10 mouse cellular contexts compared by ENCODE assay signal in the genomic region with DNA sequence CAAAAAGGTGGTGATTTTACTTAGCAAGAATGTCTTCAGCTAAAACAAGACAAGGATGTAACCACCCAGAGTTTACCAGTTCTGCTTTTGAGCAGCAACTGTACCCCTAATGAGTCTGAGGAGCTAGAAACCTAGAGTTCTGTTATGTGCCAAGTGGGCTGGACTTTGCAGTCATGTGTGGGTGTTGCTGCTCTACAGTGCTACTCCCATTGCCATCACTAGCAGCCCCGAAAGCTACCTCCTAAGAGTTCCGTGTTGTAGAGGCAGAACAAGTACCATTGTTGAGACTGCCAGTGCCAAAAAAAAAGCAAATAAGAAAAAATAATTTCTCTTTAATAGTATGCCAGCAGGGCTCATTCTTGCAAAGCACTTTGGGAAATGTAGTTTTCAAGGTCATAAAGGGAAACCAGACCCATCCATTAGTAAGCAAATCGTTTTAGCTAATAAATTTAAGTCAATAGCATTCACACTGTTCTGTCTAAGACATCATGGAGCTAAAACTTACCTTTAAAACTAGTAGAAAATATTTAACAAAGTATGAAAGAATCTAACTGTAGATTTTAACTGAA. TPM values are rescaled to one million over a fixed set of nuclear protein-coding genes. Genes with fewer than 3 reads are reported as not detected.
DNase-seq lines count a peak whose midpoint lies in the region; ATAC-seq and TF ChIP-seq lines count a peak whose summit lies in the region.
"Had no signal": no experiment of that assay in that cellular context is flagged by ENCODE, and none has a peak within 500 bp of the region (broad histone marks: within the 10 kb centered on the region; RNA-seq: fewer than 3 reads in every experiment).

No protein-coding gene starts in this region.

- TF ChIP-seq EP300 in lung, postnatal 0 days (IDR thresholded peaks at IDR 0.05) = no peak

- DNase-seq in adrenal gland, postnatal 10 days = peak; percentile 35
- no peak for DNase-seq in adrenal gland, adult 18-20 months (ENCODE audit: low spot score in 2 of 2)
- DNase-seq in heart, adult 9 months (ENCODE audit: low spot score in 2 of 2) = peak; percentile 32 to 43
- DNase-seq in heart, postnatal 4 days = no peak
- peak; percentile 22 for DNase-seq in lung, postnatal 0 days (ENCODE audit: low spot score)
- no peak for DNase-seq in lung, postnatal 4 days
- no peak for DNase-seq in midbrain, embryonic 14.5 days
- DNase-seq: right cerebral cortex, postnatal 14 days had no signal

- no peaks in the 10 kb centered on the region for H3K36me3 ChIP-seq in lung, postnatal 0 days (ENCODE audit: insufficient read depth, low read length)
- no peaks in the 10 kb centered on the region for H3K36me3 ChIP-seq in midbrain, embryonic 14.5 days (ENCODE audit: control insufficient read depth, insufficient read depth, low read length)
- H3K36me3 ChIP-seq: neural tube, embryonic 12.5 days had no signal

- H3K9ac ChIP-seq in lung, postnatal 0 days (replicated peaks; ENCODE audit: low read depth) = no peak overlapping the region
- no peak overlapping the region for H3K9ac ChIP-seq in midbrain, embryonic 14.5 days (replicated peaks; ENCODE audit: low read length)
- H3K9ac ChIP-seq: neural tube, embryonic 12.5 days had no signal

- H3K4me1 ChIP-seq in lung, postnatal 0 days (ENCODE audit: insufficient read depth, low read depth, low read length) = no peaks in the 10 kb centered on the region
- H3K4me1 ChIP-seq in midbrain, embryonic 14.5 days (ENCODE audit: control insufficient read depth, insufficient read depth, low read length) = no peaks in the 10 kb centered on the region
- H3K4me1 ChIP-seq: neural tube, embryonic 12.5 days had no signal

- no peaks in the 10 kb centered on the region for H3K27me3 ChIP-seq in lung, postnatal 0 days (replicated peaks; ENCODE audit: insufficient read depth, low read length)
- H3K27me3 ChIP-seq in midbrain, embryonic 14.5 days (ENCODE audit: control insufficient read depth, insufficient read depth, low read length) = no peaks in the 10 kb centered on the region
- H3K27me3 ChIP-seq: neural tube, embryonic 12.5 days had no signal

- H3K9me3 ChIP-seq in lung, postnatal 0 days (ENCODE audit: low read length) = no peaks in the 10 kb centered on the region
- no peaks in the 10 kb centered on the region for H3K9me3 ChIP-seq in midbrain, embryonic 14.5 days (ENCODE audit: control insufficient read depth, low read length)
- H3K9me3 ChIP-seq: neural tube, embryonic 12.5 days had no signal

- 56% methylated on average over 3 of the region's 3 CpGs for WGBS in lung, postnatal 0 days
- 88% methylated on average over 3 of the region's 3 CpGs for WGBS in midbrain, embryonic 14.5 days

- no peak for TF ChIP-seq CTCF in lung, postnatal 0 days (IDR thresholded peaks at IDR 0.05)

- no peak overlapping the region for H3K27ac ChIP-seq in lung, postnatal 0 days (ENCODE audit: low read length)
- no peak overlapping the region for H3K27ac ChIP-seq in midbrain, embryonic 14.5 days (replicated peaks; ENCODE audit: low read depth, low read length)
- H3K27ac ChIP-seq: neural tube, embryonic 12.5 days had no signal

- H3K4me2 ChIP-seq in lung, postnatal 0 days (replicated peaks; ENCODE audit: low read depth, low read length) = no peak overlapping the region
- no peak overlapping the region for H3K4me2 ChIP-seq in midbrain, embryonic 14.5 days (ENCODE audit: low read length)
- H3K4me2 ChIP-seq: neural tube, embryonic 12.5 days had no signal

- H3K4me3 ChIP-seq in lung, postnatal 0 days (ENCODE audit: low read depth, low read length) = no peak overlapping the region
- no peak overlapping the region for H3K4me3 ChIP-seq in midbrain, embryonic 14.5 days (replicated peaks; ENCODE audit: low read depth, low read length)
- H3K4me3 ChIP-seq: neural tube, embryonic 12.5 days had no signal

- ATAC-seq in lung, postnatal 0 days = 0 out of 2 replicates have a peak, but pooled peaks have one; percentile 47
- ATAC-seq in megakaryocyte-erythroid progenitor cell, adult 5-6 weeks (replicated peaks; ENCODE audit: low FRiP score, low TSS enrichment, poor library complexity, severe bottlenecking) = peak; percentile 86
- ATAC-seq in midbrain, embryonic 14.5 days (ENCODE audit: low FRiP score, low TSS enrichment) = no peak

RNA-seq across cellular contexts. Expression of a gene that starts 21.5 kb away (rescaled TPM):
- total RNA-seq in adrenal gland, postnatal 10 days (2021) = 100 to 1,000 TPM in 1 of 2 experiments, 10 to 100 TPM in 1; 99.2 to 123 TPM
- 100 to 1,000 TPM; 101 to 109 TPM for total RNA-seq in adrenal gland, adult 18-20 months (2021)
- 100 to 1,000 TPM; 102 to 105 TPM for total RNA-seq in heart, postnatal 4 days (2021)
- 27.9 and 39.7 TPM in 2 replicates for polyA plus RNA-seq in lung, postnatal 0 days (2015; fragmentation: Nextera tagmentation; extraction: Ambion mirVana)
- 8.1 and 14.9 TPM in 2 replicates for total RNA-seq in megakaryocyte-erythroid progenitor cell, adult 5-6 weeks (2014; fragmentation: Nextera tagmentation)
- 9.4 and 22.7 TPM in 2 replicates for total RNA-seq in megakaryocyte-erythroid progenitor cell, adult 5-6 weeks (2017)
- polyA plus RNA-seq in midbrain, embryonic 14.5 days (2014; fragmentation: Nextera tagmentation; extraction: Ambion mirVana) = 63.2 and 80.6 TPM in 2 replicates

Comparison
In these comparisons a context has a peak if more than half of its experiments do, and no peak if none do; other contexts are left out.
1. DNase-seq: peak in adrenal gland, postnatal 10 days (single experiment), heart, adult 9 months (2 of 2) and lung, postnatal 0 days (single experiment); none in adrenal gland, adult 18-20 months (0 of 2), heart, postnatal 4 days (single experiment), lung, postnatal 4 days (0 of 2) and midbrain, embryonic 14.5 days (single experiment).
2. RNA of a gene that starts 21.5 kb away (total RNA-seq): 99.2 to 123 TPM in adrenal gland, postnatal 10 days, 101 to 109 TPM in adrenal gland, adult 18-20 months and 102 to 105 TPM in heart, postnatal 4 days; 8.1 to 22.7 TPM in megakaryocyte-erythroid progenitor cell, adult 5-6 weeks; every median in the first group is over 4 times any median in the second.